In genomic region chr14:55897671-55898070, GRCm38 (mm10) we compare ENCODE assay signal across 24 mouse cellular contexts. TPM values are rescaled to one million over a fixed set of nuclear protein-coding genes. Genes with fewer than 3 reads are reported as not detected.
DNase-seq lines count a peak whose midpoint lies in the region; ATAC-seq and TF ChIP-seq lines count a peak whose summit lies in the region.
"Had no signal": no experiment of that assay in that cellular context is flagged by ENCODE, and none has a peak within 500 bp of the region (broad histone marks: within the 10 kb centered on the region; RNA-seq: fewer than 3 reads in every experiment).

No protein-coding gene starts in this region.

- H3K9ac ChIP-seq in limb, embryonic 15.5 days: no peak overlapping the region
- H3K9ac ChIP-seq: heart, embryonic 13.5 days; hindbrain, embryonic 14.5 days; stomach, embryonic 15.5 days had no signal

- 92% methylated on average over 12 of the region's 12 CpGs for WGBS in limb, embryonic 15.5 days
- WGBS in limb, embryonic 10.5 days: 92% methylated on average over 12 of the region's 12 CpGs

- no peak for TF ChIP-seq POLR2A in myocyte (IDR thresholded peaks at IDR 0.05; ENCODE audit: insufficient read length, low read depth)

- H3K4me1 ChIP-seq in limb, embryonic 15.5 days: peaks cover 18% of the 10 kb centered on the region
- H3K4me1 ChIP-seq in limb, embryonic 10.5 days: peaks cover 24% of the 10 kb centered on the region

- H3K36me3 ChIP-seq in limb, embryonic 15.5 days: peaks cover 53% of the 10 kb centered on the region
- peaks cover 58% of the 10 kb centered on the region for H3K36me3 ChIP-seq in limb, embryonic 10.5 days
- H3K36me3 ChIP-seq in myocyte (ENCODE audit: control insufficient read depth, insufficient read depth): peaks cover 41% of the 10 kb centered on the region

- H3K27me3 ChIP-seq in limb, embryonic 15.5 days: no peaks in the 10 kb centered on the region
- H3K27me3 ChIP-seq in limb, embryonic 10.5 days (ENCODE audit: low read depth, poor library complexity, severe bottlenecking): no peaks in the 10 kb centered on the region
- H3K27me3 ChIP-seq in myocyte (ENCODE audit: control insufficient read depth, insufficient read depth, insufficient read length): no peaks in the 10 kb centered on the region
- H3K27me3 ChIP-seq: heart, embryonic 13.5 days; stomach, embryonic 15.5 days had no signal

- H3K9me3 ChIP-seq in limb, embryonic 15.5 days: no peaks in the 10 kb centered on the region
- H3K9me3 ChIP-seq in limb, embryonic 10.5 days (replicated peaks): no peaks in the 10 kb centered on the region
- H3K9me3 ChIP-seq: G1E; heart, embryonic 13.5 days; stomach, embryonic 15.5 days had no signal

- no peak overlapping the region for H3ac ChIP-seq in myocyte (ENCODE audit: control insufficient read depth, insufficient read length)

- H3K79me2 ChIP-seq in myocyte (ENCODE audit: control insufficient read depth, insufficient read depth): no peaks in the 10 kb centered on the region

- no peak for ATAC-seq in limb, embryonic 15.5 days (ENCODE audit: insufficient number of reproducible peaks, low FRiP score, low TSS enrichment, low read depth)
- no peak for ATAC-seq in megakaryocyte-erythroid progenitor cell, adult 5-6 weeks (replicated peaks; ENCODE audit: low FRiP score, low TSS enrichment, poor library complexity, severe bottlenecking)
- ATAC-seq: activated CD4-positive, CD25-positive, alpha-beta regulatory T cell, adult 4 months had no signal

- H3K4me2 ChIP-seq in limb, embryonic 15.5 days: no peak overlapping the region
- H3K4me2 ChIP-seq in myocyte (ENCODE audit: low read depth): no peak overlapping the region
- H3K4me2 ChIP-seq: heart, embryonic 13.5 days; hindbrain, embryonic 14.5 days; stomach, embryonic 15.5 days had no signal

- H3K27ac ChIP-seq in limb, embryonic 15.5 days: 0 out of 2 replicates have a peak overlapping the region, but pooled peaks have one; percentile 19
- H3K27ac ChIP-seq in limb, embryonic 10.5 days: no peak overlapping the region
- H3K27ac ChIP-seq: gastrocnemius, adult 2 months; heart, embryonic 13.5 days; hindbrain, embryonic 14.5 days; stomach, embryonic 15.5 days had no signal

- no peak overlapping the region for H3K4me3 ChIP-seq in limb, embryonic 15.5 days
- no peak overlapping the region for H3K4me3 ChIP-seq in limb, embryonic 10.5 days
- H3K4me3 ChIP-seq in myocyte: no peak overlapping the region
- H3K4me3 ChIP-seq: gastrocnemius, adult 2 months; heart, embryonic 13.5 days; stomach, embryonic 15.5 days had no signal

- peak; percentile 44 for DNase-seq in adrenal gland, postnatal 10 days
- DNase-seq in adrenal gland, adult 8-10 months: no peak
- DNase-seq in heart, adult 11 months: peak; percentile 92
- DNase-seq in heart, adult 8-10 months (ENCODE audit: low spot score): no peak
- no peak for DNase-seq in limb, embryonic 10.5 days (ENCODE audit: low spot score)
- DNase-seq: gastrocnemius, adult 2 months; heart, postnatal 36 days; layer of hippocampus, postnatal 36 days; liver; lung, adult 18-20 months; lung, postnatal 14 days; right cerebral cortex, postnatal 25 days; thymus, adult 2 months had no signal

TF ChIP-seq in myocyte, 11 proteins besides CTCF, POLR2A, EP300 and RAD21:
- TF ChIP-seq MYOG (IDR thresholded peaks at IDR 0.05; ENCODE audit: control insufficient read depth in 1 of 3, insufficient read depth in 1 of 3, insufficient read length in 2 of 3, low read depth in 2 of 3) (no peak), CEBPB (IDR thresholded peaks at IDR 0.05; ENCODE audit: insufficient read depth, poor library complexity, severe bottlenecking) (no peak), POLR2AphosphoS2 (IDR thresholded peaks at IDR 0.05; ENCODE audit: insufficient read length, low read depth) (peak; percentile 38), MYOD1 (IDR thresholded peaks at IDR 0.05; ENCODE audit: control insufficient read depth in 1 of 3, insufficient read length in 2 of 3, low read depth in 2 of 3) (no peak), SRF (IDR thresholded peaks at IDR 0.05; ENCODE audit: control insufficient read depth, insufficient read length, low read depth) (no peak)
TF ChIP-seq in myocyte: peak in this region for 1.

RNA-seq across cellular contexts. Expression of gene Sdr39u1, which starts 2.4 kb away (rescaled TPM):
- total RNA-seq in adrenal gland, postnatal 10 days (2021): 100 to 1,000 TPM in 1 of 2 experiments, 10 to 100 TPM in 1; 90.9 to 109 TPM
- 10 to 100 TPM; 65.6 to 78.4 (median 73.2) TPM for total RNA-seq in adrenal gland, adult 8-10 months (2022)
- total RNA-seq in heart, adult 8-10 months (2022): 100 to 1,000 TPM; 120 to 148 (median 130) TPM
- 87.1 and 91.0 TPM in 2 replicates for polyA plus RNA-seq in limb, embryonic 15.5 days (2015; fragmentation: Nextera tagmentation; extraction: Ambion mirVana)
- 55.0 and 70.3 TPM in 2 replicates for polyA plus RNA-seq in limb, embryonic 10.5 days (2016; fragmentation: Nextera tagmentation; extraction: Ambion mirVana)
- 2.4 TPM for polyA plus RNA-seq in myocyte (2012; fragmentation: generic; extraction: Trizol)
- total RNA-seq in megakaryocyte-erythroid progenitor cell, adult 5-6 weeks (2014; fragmentation: Nextera tagmentation): 7.8 and 17.0 TPM in 2 replicates
- 3.9 and 6.7 TPM in 2 replicates for total RNA-seq in megakaryocyte-erythroid progenitor cell, adult 5-6 weeks (2017)
- polyA plus RNA-seq: G1E had no signal

RNA-seq across cellular contexts. Expression of gene Khnyn, which starts 12.9 kb away (rescaled TPM):
- 10 to 100 TPM; 17.1 to 23.8 TPM for total RNA-seq in adrenal gland, postnatal 10 days (2021)
- total RNA-seq in adrenal gland, adult 8-10 months (2022): 10 to 100 TPM; 19.1 to 27.2 (median 25.1) TPM
- total RNA-seq in heart, adult 8-10 months (2022): 10 to 100 TPM in 2 of 4 experiments, 1 to 10 TPM in 2; 8.1 to 11.7 (median 10.3) TPM
- polyA plus RNA-seq in limb, embryonic 15.5 days (2015; fragmentation: Nextera tagmentation; extraction: Ambion mirVana): 18.6 and 20.5 TPM in 2 replicates
- polyA plus RNA-seq in limb, embryonic 10.5 days (2016; fragmentation: Nextera tagmentation; extraction: Ambion mirVana): 35.0 and 38.8 TPM in 2 replicates
- 10.0 TPM for polyA plus RNA-seq in myocyte (2012; fragmentation: generic; extraction: Trizol)
- total RNA-seq in megakaryocyte-erythroid progenitor cell, adult 5-6 weeks (2014; fragmentation: Nextera tagmentation): 10.9 and 12.1 TPM in 2 replicates
- total RNA-seq in megakaryocyte-erythroid progenitor cell, adult 5-6 weeks (2017): 8.7 and 16.3 TPM in 2 replicates

RNA-seq across cellular contexts. Expression of gene Cbln3, which starts 13.5 kb away (rescaled TPM):
- under 1 TPM; 0.15 to 0.48 TPM for total RNA-seq in adrenal gland, postnatal 10 days (2021)
- under 1 TPM in 3 of 4 experiments, not detected in 1; 0.05 to 0.22 (median 0.06) TPM for total RNA-seq in adrenal gland, adult 8-10 months (2022)
- under 1 TPM in 1 of 4 experiments, not detected in 3; 0.06 TPM for total RNA-seq in heart, adult 8-10 months (2022)
- polyA plus RNA-seq in limb, embryonic 15.5 days (2015; fragmentation: Nextera tagmentation; extraction: Ambion mirVana): 0.24 and 0.46 TPM in 2 replicates
- polyA plus RNA-seq in limb, embryonic 10.5 days (2016; fragmentation: Nextera tagmentation; extraction: Ambion mirVana): 0.15 and 0.31 TPM in 2 replicates
- 0.28 TPM for polyA plus RNA-seq in myocyte (2012; fragmentation: generic; extraction: Trizol)
- not detected in 2 replicates for total RNA-seq in megakaryocyte-erythroid progenitor cell, adult 5-6 weeks (2014; fragmentation: Nextera tagmentation)
- total RNA-seq in megakaryocyte-erythroid progenitor cell, adult 5-6 weeks (2017): not detected in 2 replicates
- total RNA-seq: gastrocnemius, adult 2 months had no signal

RNA-seq across cellular contexts. Expression of gene Nynrin, which starts 43.9 kb away (rescaled TPM):
- total RNA-seq in adrenal gland, postnatal 10 days (2021): 10 to 100 TPM; 20.7 to 24.4 TPM
- total RNA-seq in adrenal gland, adult 8-10 months (2022): 10 to 100 TPM; 14.3 to 23.2 (median 17.2) TPM
- total RNA-seq in heart, adult 8-10 months (2022): 10 to 100 TPM in 1 of 4 experiments, 1 to 10 TPM in 3; 4.4 to 11.5 (median 6.2) TPM
- polyA plus RNA-seq in limb, embryonic 15.5 days (2015; fragmentation: Nextera tagmentation; extraction: Ambion mirVana): 21.6 and 25.5 TPM in 2 replicates
- 31.1 and 44.4 TPM in 2 replicates for polyA plus RNA-seq in limb, embryonic 10.5 days (2016; fragmentation: Nextera tagmentation; extraction: Ambion mirVana)
- 0.12 TPM for polyA plus RNA-seq in myocyte (2012; fragmentation: generic; extraction: Trizol)
- total RNA-seq in megakaryocyte-erythroid progenitor cell, adult 5-6 weeks (2014; fragmentation: Nextera tagmentation): 1.9 and 2.7 TPM in 2 replicates
- 1.2 and 2.0 TPM in 2 replicates for total RNA-seq in megakaryocyte-erythroid progenitor cell, adult 5-6 weeks (2017)

RNA-seq across cellular contexts. Expression of gene Cma1, which starts 46.8 kb away (rescaled TPM):
- 1 to 10 TPM; 7.9 to 8.6 TPM for total RNA-seq in adrenal gland, postnatal 10 days (2021)
- total RNA-seq in adrenal gland, adult 8-10 months (2022): 1 to 10 TPM in 3 of 4 experiments, under 1 TPM in 1; 0.99 to 3.0 (median 1.8) TPM
- total RNA-seq in heart, adult 8-10 months (2022): 1 to 10 TPM in 2 of 4 experiments, under 1 TPM in 2; 0.57 to 1.2 (median 0.99) TPM
- 401 and 411 TPM in 2 replicates for polyA plus RNA-seq in limb, embryonic 15.5 days (2015; fragmentation: Nextera tagmentation; extraction: Ambion mirVana)
- polyA plus RNA-seq in limb, embryonic 10.5 days (2016; fragmentation: Nextera tagmentation; extraction: Ambion mirVana): not detected in 2 replicates
- polyA plus RNA-seq in myocyte (2012; fragmentation: generic; extraction: Trizol): 3.0 TPM
- 1.4 TPM in 1 of 2 replicates, not detected in the other for total RNA-seq in megakaryocyte-erythroid progenitor cell, adult 5-6 weeks (2014; fragmentation: Nextera tagmentation)
- 1.1 TPM in 1 of 2 replicates, not detected in the other for total RNA-seq in megakaryocyte-erythroid progenitor cell, adult 5-6 weeks (2017)
- total RNA-seq: layer of hippocampus, adult 18-20 months; left cerebral cortex, postnatal 25 days had no signal
- polyA plus RNA-seq: activated CD4-positive, CD25-positive, alpha-beta regulatory T cell, adult 4 months; forebrain, embryonic 11.5 days; G1E had no signal

Comparison
In these comparisons a context has a peak if more than half of its experiments do, and no peak if none do; other contexts are left out.
1. DNase-seq: peak in adrenal gland, postnatal 10 days (single experiment) and heart, adult 11 months (single experiment); none in adrenal gland, adult 8-10 months (single experiment), heart, adult 8-10 months (single experiment) and limb, embryonic 10.5 days (single experiment).